Mouse (Mus musculus) layer of hippocampus, adult 2 months (tissue): ENCODE results near the gene Olfr70. TPM values are rescaled to one million over a fixed set of nuclear protein-coding genes. Genes with fewer than 3 reads are reported as not detected.

Experiments
- DNase-seq, 2 experiments: peaks; one replicate each; pipeline ENCODE4 v3.0.0; 2022; ENCODE audit warnings: low spot score in 2 of 2
- H3K27ac ChIP-seq: fragments of 200-600 bp; 2 replicates; pipeline ENCODE4 v1.8.1; 2022
- H3K4me3 ChIP-seq: fragments of 200-600 bp; 2 replicates; pipeline ENCODE4 v1.8.1; 2022; ENCODE audit warnings: mild to moderate bottlenecking
- CTCF ChIP-seq: fragments of 200-600 bp; conservative IDR thresholded peaks from 2 replicates; pipeline ENCODE4 v1.8.1; 2022; ENCODE audit warnings: antibody characterized with exemption, mild to moderate bottlenecking, moderate library complexity
- long read RNA-seq, 2 experiments: library from polyadenylated mRNA; stranded (forward); transcript quantifications; one replicate each; pipeline ENCODE4 v2.0.0; 2021; ENCODE audit warnings: borderline mapping rate in 2 of 2
- total RNA-seq, 2 experiments: library from RNA; stranded (reverse); gene quantifications; 2 replicates each; pipeline ENCODE4 v1.2.3; 2021

Gene Olfr70
- total RNA-seq = not detected
- long read RNA-seq, experiment 1 = 0 reads
- long read RNA-seq, experiment 2 = 0 reads

DNA sequence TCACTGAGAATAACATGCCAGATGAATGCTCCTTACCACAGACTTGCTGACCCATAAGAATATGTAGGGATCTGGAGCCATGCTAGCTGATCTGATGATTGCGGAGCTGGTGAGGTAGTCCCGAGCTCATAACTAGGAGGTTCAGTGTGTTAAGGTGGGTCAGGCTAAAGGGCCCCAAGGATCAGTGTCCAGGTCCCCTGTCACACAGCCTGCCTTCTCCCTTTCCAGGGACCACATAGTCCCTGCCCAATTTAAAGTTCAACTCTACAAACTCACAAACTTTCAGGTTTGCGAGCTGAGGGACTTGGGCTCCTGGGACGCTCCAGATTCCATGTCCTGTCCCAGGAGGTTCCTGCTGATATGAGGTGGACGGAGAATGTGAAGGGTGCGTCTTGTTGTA, at the start of gene Olfr70:
Olfr70 (minus strand) TSS at position 101 of the 400 bp plus-strand sequence.
- TF ChIP-seq CTCF = no peak
- DNase-seq = no peak
- Histone ChIP-seq H3K4me3 (no peak within 1 kb of the TSS), H3K27ac (no peak within 1 kb of the TSS)

- TF ChIP-seq CTCF = peak; percentile 92
- DNase-seq = no peak
- Histone ChIP-seq H3K4me3 (no peak overlapping the region), H3K27ac (no peak overlapping the region)
Observed at GRCm38 (mm10) chr4:43745187-43745586, 44.6 kb upstream of the Olfr70 start.

DNA sequence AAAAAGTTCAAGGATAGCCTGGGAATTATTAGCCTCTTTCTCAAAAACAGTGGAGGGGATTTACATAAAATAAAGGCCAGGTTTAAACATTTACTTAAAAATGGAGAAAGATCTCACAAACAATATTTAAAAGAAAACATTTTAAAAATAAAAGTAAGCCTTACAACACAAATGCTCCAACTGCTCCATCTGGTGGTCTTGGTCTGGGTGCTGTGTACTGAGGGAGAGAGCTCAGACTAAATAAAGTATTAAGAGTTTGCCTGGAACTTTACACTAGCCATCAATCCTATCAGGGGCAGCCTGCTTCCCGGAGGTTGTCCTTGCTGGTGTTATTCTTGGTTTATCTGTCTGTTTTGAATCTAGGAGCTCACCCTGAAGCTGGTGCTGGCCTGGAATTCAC, 42.5 kb upstream of the Olfr70 start:
- no peak for DNase-seq
- TF ChIP-seq CTCF = peak; percentile 73
- Histone ChIP-seq H3K27ac (no peak overlapping the region), H3K4me3 (no peak overlapping the region)

- Histone ChIP-seq H3K4me3 (no peak overlapping the region), H3K27ac (no peak overlapping the region)
- no peak for DNase-seq
- no peak for TF ChIP-seq CTCF
Observed at GRCm38 (mm10) chr4:43742637-43743036, 42.0 kb upstream of the Olfr70 start.

DNA sequence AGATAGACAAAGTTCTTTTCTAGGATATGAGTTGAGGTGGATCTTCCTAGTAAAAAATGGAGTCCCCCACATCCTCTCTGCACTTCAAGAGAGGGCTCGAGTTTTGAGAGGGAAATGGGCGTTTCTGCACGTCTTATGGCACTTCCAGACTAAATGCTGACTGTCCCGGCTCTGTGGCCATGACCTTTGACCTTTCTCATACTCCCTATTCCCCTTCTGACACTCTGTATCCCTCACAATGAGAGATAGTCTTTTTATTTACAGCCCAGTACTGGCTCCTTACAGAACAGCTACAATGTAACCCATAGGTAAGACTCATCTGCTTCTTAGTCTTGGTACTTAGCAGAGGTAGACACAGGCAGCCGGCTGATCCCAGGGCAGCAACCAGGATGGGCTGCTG, 40.9 kb upstream of the Olfr70 start:
- TF ChIP-seq CTCF = no peak
- no peak for DNase-seq
- H3K4me3 ChIP-seq = no peak overlapping the region

GRCm38 (mm10) chr4:43738989-43739674, 38.5 kb upstream of the Olfr70 start:
- H3K4me3 ChIP-seq = no peak overlapping the region
- no peak overlapping the region for H3K27ac ChIP-seq
- no peak for DNase-seq
- no peak for TF ChIP-seq CTCF

More for the DNA sequence above, 40.9 kb upstream of the Olfr70 start:
- no peak overlapping the region for H3K27ac ChIP-seq

- no peak overlapping the region for H3K27ac ChIP-seq
- H3K4me3 ChIP-seq = no peak overlapping the region
- TF ChIP-seq CTCF = no peak
- no peak for DNase-seq
Observed at GRCm38 (mm10) chr4:43737144-43737543, 36.5 kb upstream of the Olfr70 start.

DNA sequence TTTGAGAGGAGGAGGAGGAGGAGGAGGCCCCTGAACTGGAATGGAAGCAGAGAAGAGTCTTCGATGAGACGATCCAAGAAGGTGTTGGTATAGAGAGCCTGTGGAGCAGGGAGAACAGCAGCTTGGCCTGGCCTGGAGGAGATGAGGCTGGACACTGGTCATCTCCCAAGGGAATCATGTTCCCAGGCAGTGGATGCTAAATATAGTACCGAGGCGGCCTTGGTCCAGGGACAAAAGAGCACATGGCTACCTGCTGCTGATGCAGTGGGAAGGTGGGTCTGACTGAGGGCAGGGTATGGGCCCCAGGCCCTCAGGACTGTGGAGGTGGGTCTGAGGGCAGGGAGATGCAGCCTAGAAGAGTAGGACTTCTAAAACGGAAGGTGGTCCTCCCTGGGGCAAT, 32.6 kb upstream of the Olfr70 start:
- no peak overlapping the region for H3K4me3 ChIP-seq
- no peak overlapping the region for H3K27ac ChIP-seq
- no peak for DNase-seq
- TF ChIP-seq CTCF = no peak

DNA sequence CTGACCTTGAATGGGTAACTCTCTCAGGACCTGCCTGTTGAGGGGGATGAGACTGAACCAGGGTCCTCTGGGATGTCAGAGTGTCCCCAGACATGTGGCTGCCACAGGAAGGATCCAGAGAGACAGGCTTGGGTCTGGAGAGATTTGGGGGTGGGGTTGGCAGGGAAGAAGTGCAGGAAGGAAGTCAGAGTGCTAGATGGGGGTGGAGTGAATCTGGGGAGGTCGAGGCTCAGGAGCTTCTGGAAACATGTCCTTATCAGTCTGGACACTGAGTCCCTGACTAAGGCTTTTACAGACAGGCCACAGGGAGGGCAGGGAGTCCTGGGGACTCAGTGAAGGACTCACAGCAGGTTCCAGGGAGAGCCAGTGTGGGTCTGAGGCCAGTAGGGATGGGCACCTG, 31.6 kb upstream of the Olfr70 start:
- Histone ChIP-seq H3K4me3 (no peak overlapping the region), H3K27ac (peak overlapping the region; percentile 36; the same call in 1 of the 2 replicates)
- DNase-seq = no peak
- TF ChIP-seq CTCF = no peak

DNA sequence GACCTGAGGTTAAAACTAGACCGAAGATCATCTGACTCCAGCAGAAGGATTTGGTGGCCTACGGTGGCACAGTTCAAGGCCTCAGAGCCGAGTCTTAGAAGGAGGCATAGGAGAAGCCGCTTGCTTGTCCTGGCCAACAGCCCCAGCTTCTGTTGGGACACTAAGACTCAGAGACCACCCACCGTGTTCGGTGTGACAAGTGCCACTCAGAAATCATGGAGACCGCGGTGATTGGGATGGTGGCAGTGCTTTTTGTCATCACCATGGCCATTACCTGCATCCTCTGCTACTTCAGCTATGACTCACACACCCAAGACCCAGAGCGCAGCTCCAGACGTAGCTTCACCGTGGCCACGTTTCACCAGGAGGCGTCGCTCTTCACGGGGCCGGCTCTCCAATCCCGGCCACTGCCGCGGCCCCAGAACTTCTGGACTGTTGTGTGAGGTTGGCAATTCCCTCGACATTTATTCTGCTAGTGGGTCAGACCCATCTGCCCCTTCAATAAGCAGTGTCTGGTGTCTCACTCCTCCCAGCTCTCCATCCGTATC, 30.2 kb upstream of the Olfr70 start:
- no peak overlapping the region for H3K4me3 ChIP-seq
- H3K27ac ChIP-seq = peak overlapping the region; percentile 64; the same call in 1 of the 2 replicates
- 0 out of 2 replicates have a peak, but pooled peaks have one; percentile 13 for TF ChIP-seq CTCF
- no peak for DNase-seq

GRCm38 (mm10) chr4:43729794-43730550, 29.4 kb upstream of the Olfr70 start, which contains the start of gene Spaar:
Gene Spaar (plus strand): TSS chr4:43730034.
- TF ChIP-seq CTCF = no peak
- Histone ChIP-seq H3K27ac (peak within 1 kb of the TSS; percentile 64), H3K4me3 (no peak within 1 kb of the TSS; the same call in 1 of the 2 replicates)
- DNase-seq = no peak

DNA sequence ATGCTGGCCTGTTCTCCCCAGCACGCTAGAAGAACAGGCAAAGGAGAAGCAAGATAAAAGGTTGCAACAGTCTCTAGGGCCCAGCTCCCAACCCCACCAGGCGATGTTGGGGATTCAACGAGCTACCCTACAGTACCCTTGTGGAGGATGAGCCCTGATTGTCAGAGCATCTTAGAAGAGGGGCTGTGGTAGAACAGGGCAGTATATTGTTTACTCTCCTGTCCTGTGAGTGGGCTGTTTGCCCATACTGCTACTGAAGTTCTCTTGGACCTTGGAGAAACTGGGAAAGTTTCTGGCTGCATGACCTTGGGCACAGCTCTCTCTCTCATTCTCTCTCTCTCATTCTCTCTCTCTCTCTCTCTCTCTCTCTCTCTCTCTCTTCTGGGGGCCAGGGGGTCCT, 28.5 kb upstream of the Olfr70 start:
- Histone ChIP-seq H3K4me3 (no peak overlapping the region), H3K27ac (peak overlapping the region; percentile 57)
- DNase-seq = no peak
- no peak for TF ChIP-seq CTCF

GRCm38 (mm10) chr4:43728576-43728954, 28.0 kb upstream of the Olfr70 start:
- Histone ChIP-seq H3K4me3 (no peak overlapping the region), H3K27ac (peak overlapping the region; percentile 62)
- no peak for TF ChIP-seq CTCF
- DNase-seq = no peak
